Mouse (Mus musculus): ENCODE results near the gene Itgav. TPM values are rescaled to one million over a fixed set of nuclear protein-coding genes. Genes with fewer than 3 reads are reported as not detected.

Gene Itgav
- polyA plus RNA-seq, 1 experiment from 2014 or later = 95.0 TPM

DNA sequence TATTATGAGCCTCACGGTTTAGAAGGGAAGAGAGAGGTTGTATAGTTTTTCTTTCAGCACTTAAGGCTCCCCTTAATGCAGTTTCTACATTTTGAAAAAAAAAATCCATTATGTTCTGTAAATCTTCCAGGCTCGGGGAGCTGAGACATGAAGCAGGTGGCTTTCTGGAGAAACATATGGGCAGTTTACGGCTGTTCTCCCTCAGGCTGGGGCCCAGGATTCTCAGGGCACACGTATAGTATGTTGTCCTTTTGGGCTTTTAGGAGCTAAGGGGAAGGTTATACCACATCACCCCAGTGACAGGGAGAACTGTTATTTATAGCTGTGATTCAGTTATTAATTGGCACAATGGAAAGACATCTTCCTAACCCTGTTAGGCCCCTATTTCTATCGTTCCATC lies 101.0 kb downstream of the Itgav start:
- ATAC-seq (ENCODE audit: insufficient number of reproducible peaks, low FRiP score) = no peak
- 71% methylated on average over 5 of the region's 5 CpGs for WGBS
- Histone ChIP-seq H3K9ac (no peak overlapping the region), H3K4me3 (no peak overlapping the region), H3K27me3 (replicated peaks) (no peaks in the 10 kb centered on the region), H3K4me2 (no peak overlapping the region), H3K4me1 (replicated peaks) (no peaks in the 10 kb centered on the region), H3K36me3 (no peaks in the 10 kb centered on the region), H3K9me3 (replicated peaks) (no peaks in the 10 kb centered on the region), H3K27ac (ENCODE audit: poor library complexity, severe bottlenecking) (no peak overlapping the region)

- H3K9ac ChIP-seq = no peak overlapping the region
- no peaks in the 10 kb centered on the region for H3K4me1 ChIP-seq (replicated peaks)
- H3K27ac ChIP-seq (ENCODE audit: poor library complexity, severe bottlenecking) = no peak overlapping the region
- H3K4me3 ChIP-seq = no peak overlapping the region
- 72% methylated on average over 3 of the region's 3 CpGs for WGBS
- no peak for ATAC-seq (ENCODE audit: insufficient number of reproducible peaks, low FRiP score)
- H3K4me2 ChIP-seq = no peak overlapping the region
- H3K27me3 ChIP-seq (replicated peaks) = no peaks in the 10 kb centered on the region
- no peaks in the 10 kb centered on the region for H3K9me3 ChIP-seq (replicated peaks)
- H3K36me3 ChIP-seq = no peaks in the 10 kb centered on the region
Measured at GRCm38 (mm10) chr2:83828895-83829539, 104.8 kb downstream of the Itgav start.

DNA sequence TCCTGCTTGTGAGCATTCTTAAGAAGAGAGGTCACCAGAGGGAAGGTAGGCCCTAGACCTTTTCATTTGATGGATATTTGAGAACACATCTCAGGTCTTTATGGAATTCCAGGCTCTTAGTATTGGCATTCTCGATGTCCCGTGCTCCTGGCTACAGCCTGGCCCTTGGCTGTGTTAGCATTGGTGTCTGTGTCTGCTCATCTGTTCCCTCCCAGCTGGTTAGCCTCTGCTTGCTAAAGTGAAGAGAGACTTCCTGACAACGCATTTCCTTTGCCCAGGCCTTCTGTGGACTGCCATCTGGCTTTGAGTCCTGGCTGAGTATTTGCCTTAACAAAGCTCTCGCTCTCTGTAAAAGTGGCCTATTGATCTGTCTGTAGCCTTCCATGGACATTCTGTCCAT lies 108.7 kb downstream of the Itgav start:
- no peak overlapping the region for H3K27ac ChIP-seq (ENCODE audit: poor library complexity, severe bottlenecking)
- no peak for ATAC-seq (ENCODE audit: insufficient number of reproducible peaks, low FRiP score)
- H3K9ac ChIP-seq = no peak overlapping the region
- no peaks in the 10 kb centered on the region for H3K4me1 ChIP-seq (replicated peaks)
- H3K4me2 ChIP-seq = no peak overlapping the region
- H3K4me3 ChIP-seq = no peak overlapping the region
- H3K27me3 ChIP-seq (replicated peaks) = no peaks in the 10 kb centered on the region
- H3K36me3 ChIP-seq = no peaks in the 10 kb centered on the region
- no peaks in the 10 kb centered on the region for H3K9me3 ChIP-seq (replicated peaks)
- 75% methylated on average over 4 of the region's 4 CpGs for WGBS

GRCm38 (mm10) chr2:83835313-83836070 lies 111.3 kb downstream of the Itgav start:
- no peak overlapping the region for H3K4me2 ChIP-seq
- no peak for ATAC-seq (ENCODE audit: insufficient number of reproducible peaks, low FRiP score)
- H3K4me3 ChIP-seq = no peak overlapping the region
- WGBS = 71% methylated on average over 10 of the region's 10 CpGs
- H3K36me3 ChIP-seq = no peaks in the 10 kb centered on the region
- no peak overlapping the region for H3K9ac ChIP-seq
- H3K4me1 ChIP-seq (replicated peaks) = no peaks in the 10 kb centered on the region
- no peak overlapping the region for H3K27ac ChIP-seq (ENCODE audit: poor library complexity, severe bottlenecking)
- H3K9me3 ChIP-seq (replicated peaks) = no peaks in the 10 kb centered on the region
- H3K27me3 ChIP-seq (replicated peaks) = no peaks in the 10 kb centered on the region

- Histone ChIP-seq H3K4me1 (replicated peaks) (no peaks in the 10 kb centered on the region), H3K9ac (no peak overlapping the region), H3K4me3 (no peak overlapping the region), H3K36me3 (no peaks in the 10 kb centered on the region), H3K9me3 (replicated peaks) (no peaks in the 10 kb centered on the region), H3K27me3 (replicated peaks) (no peaks in the 10 kb centered on the region), H3K27ac (ENCODE audit: poor library complexity, severe bottlenecking) (no peak overlapping the region), H3K4me2 (no peak overlapping the region)
- 88% methylated on average over 3 of the region's 3 CpGs for WGBS
- no peak for ATAC-seq (ENCODE audit: insufficient number of reproducible peaks, low FRiP score)
Measured at GRCm38 (mm10) chr2:83848495-83848894, 124.3 kb downstream of the Itgav start.

DNA sequence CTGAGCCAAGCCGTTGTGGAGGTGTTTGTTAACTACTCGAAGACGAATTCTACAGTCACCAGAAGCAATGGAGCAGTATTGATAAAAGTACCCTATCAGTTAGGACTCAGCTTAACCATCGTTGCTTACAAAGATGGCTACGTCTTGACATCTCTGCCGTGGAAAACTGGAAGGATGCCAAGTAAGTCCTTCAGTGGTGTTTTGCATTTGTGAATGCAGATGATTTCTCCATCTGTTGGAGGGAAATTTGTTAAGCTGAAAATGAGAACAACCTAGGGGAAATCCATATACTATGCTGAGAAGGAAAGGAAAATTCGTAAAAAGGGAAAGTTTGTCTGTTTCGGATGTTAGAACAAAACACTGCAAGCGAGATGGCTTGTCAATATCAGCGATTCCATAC lies 129.2 kb downstream of the Itgav start:
- ATAC-seq (ENCODE audit: insufficient number of reproducible peaks, low FRiP score) = no peak
- 77% methylated on average over 10 of the region's 10 CpGs for WGBS

GRCm38 (mm10) chr2:83856236-83856635 lies 132.0 kb downstream of the Itgav start:
- H3K4me3 ChIP-seq = no peak overlapping the region
- H3K36me3 ChIP-seq = no peaks in the 10 kb centered on the region
- H3K9ac ChIP-seq = no peak overlapping the region
- 48% methylated on average over 4 of the region's 4 CpGs for WGBS
- H3K27ac ChIP-seq (ENCODE audit: poor library complexity, severe bottlenecking) = no peak overlapping the region
- H3K4me1 ChIP-seq (replicated peaks) = no peaks in the 10 kb centered on the region
- H3K9me3 ChIP-seq (replicated peaks) = no peaks in the 10 kb centered on the region
- H3K27me3 ChIP-seq (replicated peaks) = no peaks in the 10 kb centered on the region
- no peak overlapping the region for H3K4me2 ChIP-seq
- no peak for ATAC-seq (ENCODE audit: insufficient number of reproducible peaks, low FRiP score)

More for the DNA sequence above, 129.2 kb downstream of the Itgav start:
- no peak overlapping the region for H3K4me3 ChIP-seq
- no peak overlapping the region for H3K4me2 ChIP-seq
- no peaks in the 10 kb centered on the region for H3K36me3 ChIP-seq
- no peaks in the 10 kb centered on the region for H3K9me3 ChIP-seq (replicated peaks)
- H3K27ac ChIP-seq (ENCODE audit: poor library complexity, severe bottlenecking) = no peak overlapping the region
- no peaks in the 10 kb centered on the region for H3K4me1 ChIP-seq (replicated peaks)
- H3K27me3 ChIP-seq (replicated peaks) = no peaks in the 10 kb centered on the region
- no peak overlapping the region for H3K9ac ChIP-seq

Other genes starting within 250 kb of the Itgav start
- gene Zc3h15, start 80.0 kb upstream of the Itgav start, polyA plus RNA-seq (2016; fragmentation: Nextera tagmentation; extraction: Ambion mirVana) = 120 and 124 TPM in 2 replicates
- 2.9 and 3.3 TPM in 2 replicates for gene Fam171b, start 88.2 kb downstream of the Itgav start, polyA plus RNA-seq (2016; fragmentation: Nextera tagmentation; extraction: Ambion mirVana)
- gene Zswim2, start 216.8 kb downstream of the Itgav start, polyA plus RNA-seq (2016; fragmentation: Nextera tagmentation; extraction: Ambion mirVana) = not detected in 2 replicates
- gene Gm13698, start 231.3 kb downstream of the Itgav start, polyA plus RNA-seq (2016; fragmentation: Nextera tagmentation; extraction: Ambion mirVana) = not detected in 2 replicates
- not detected in 2 replicates for gene Gm13693, start 237.1 kb downstream of the Itgav start, polyA plus RNA-seq (2016; fragmentation: Nextera tagmentation; extraction: Ambion mirVana)
- not detected in 2 replicates for gene Gm13695, start 242.9 kb downstream of the Itgav start, polyA plus RNA-seq (2016; fragmentation: Nextera tagmentation; extraction: Ambion mirVana)
- gene Gm13696, start 248.7 kb downstream of the Itgav start, polyA plus RNA-seq (2016; fragmentation: Nextera tagmentation; extraction: Ambion mirVana) = not detected in 2 replicates